Mouse (Mus musculus) testis, adult 2 months (tissue): ENCODE measurements at regions not wholly inside any gene's neighbourhood (a gene's known extent, or its start where the extent isn't known, plus 50 kb on each side); places are given as distances from the start of the nearest gene placed in this dataset.
"Not testable (repeated sequence)": the region's sequence is repeated elsewhere in the genome, so short reads cannot be mapped to it uniquely, and the experiment has no call there.

Experiments used
- H3K27ac ChIP-seq: fragments of 200-500 bp; 2 replicates; pipeline ENCODE4 v1.5.1; 2012; ENCODE audit warnings: low read depth, low read length; ENCODE audit not compliant: control insufficient read depth, insufficient read depth
- H3K27me3 ChIP-seq: fragments of 200-500 bp; 2 replicates; pipeline ENCODE4 v1.6.1; 2012; ENCODE audit warnings: mild to moderate bottlenecking, low read length, moderate library complexity; ENCODE audit not compliant: control insufficient read depth, insufficient read depth
- H3K36me3 ChIP-seq: fragments of 200-500 bp; 2 replicates; pipeline ENCODE4 v1.6.1; 2012; ENCODE audit warnings: mild to moderate bottlenecking, low read length; ENCODE audit not compliant: control insufficient read depth, insufficient read depth
- H3K4me1 ChIP-seq: fragments of 200-500 bp; 2 replicates; pipeline ENCODE4 v1.6.1; 2012; ENCODE audit warnings: low read length; ENCODE audit not compliant: control insufficient read depth, insufficient read depth
- H3K4me3 ChIP-seq: fragments of 200-500 bp; 2 replicates; pipeline ENCODE4 v1.5.1; 2012; ENCODE audit warnings: low read depth, mild to moderate bottlenecking, low read length, moderate library complexity, mixed read lengths; ENCODE audit not compliant: control insufficient read depth
- CTCF ChIP-seq: fragments of 200-500 bp; IDR thresholded peaks from 2 replicates; pipeline ENCODE4 v1.5.1; 2012; ENCODE audit warnings: low read depth, mild to moderate bottlenecking, inconsistent platforms, low read length, moderate library complexity; ENCODE audit not compliant: control insufficient read depth, insufficient read depth, insufficient replicate concordance
- POLR2A ChIP-seq: fragments of 200-500 bp; IDR thresholded peaks from 2 replicates; pipeline ENCODE4 v1.6.1; 2012; ENCODE audit warnings: low read depth, mild to moderate bottlenecking, inconsistent platforms, low read length, moderate library complexity; ENCODE audit not compliant: control insufficient read depth

- no peak overlapping the region for H3K4me3 ChIP-seq
- H3K36me3 ChIP-seq: no peaks in the 10 kb centered on the region
- no peak overlapping the region for H3K27ac ChIP-seq
- TF ChIP-seq CTCF (no peak), POLR2A (no peak)
- H3K4me1 ChIP-seq: no peaks in the 10 kb centered on the region
- H3K27me3 ChIP-seq: no peaks in the 10 kb centered on the region
These were observed 206.0 kb upstream of the Gap43 start for GRCm38 (mm10) chr16:42546229-42547163.

GRCm38 (mm10) chr16:42517321-42517720 is 176.9 kb upstream of the Gap43 start:
- no peak overlapping the region for H3K4me3 ChIP-seq
- H3K4me1 ChIP-seq: no peaks in the 10 kb centered on the region
- no peaks in the 10 kb centered on the region for H3K36me3 ChIP-seq
- no peak overlapping the region for H3K27ac ChIP-seq
- no peaks in the 10 kb centered on the region for H3K27me3 ChIP-seq
- TF ChIP-seq POLR2A: no peak
- no peak for TF ChIP-seq CTCF

- no peak for TF ChIP-seq POLR2A
- TF ChIP-seq CTCF: no peak
- H3K4me3 ChIP-seq: no peak overlapping the region
- H3K36me3 ChIP-seq: no peaks in the 10 kb centered on the region
- H3K27me3 ChIP-seq: no peaks in the 10 kb centered on the region
- no peaks in the 10 kb centered on the region for H3K4me1 ChIP-seq
- H3K27ac ChIP-seq: no peak overlapping the region
These were observed 175.5 kb upstream of the Gap43 start for GRCm38 (mm10) chr16:42515929-42516328.

DNA sequence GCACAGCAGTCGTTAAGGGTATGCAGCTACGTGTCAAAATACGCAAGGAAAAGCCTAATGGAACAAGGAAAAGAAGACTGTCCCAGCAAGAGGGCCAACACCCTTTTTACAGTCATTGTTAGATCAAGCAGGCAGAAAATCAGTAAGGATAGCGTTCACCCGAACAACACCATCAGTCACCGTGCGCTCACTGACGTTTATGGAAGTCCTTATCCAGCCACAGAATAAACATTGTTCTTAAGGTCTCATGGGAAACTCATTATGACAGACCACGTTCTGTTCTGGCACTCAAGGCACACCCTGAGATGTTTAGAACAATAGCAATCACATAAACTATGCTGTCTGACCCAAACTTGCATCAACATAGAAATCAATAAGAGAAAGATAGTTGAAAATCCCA is 164.7 kb upstream of the Gap43 start:
- Histone ChIP-seq H3K27ac (no peak overlapping the region), H3K27me3 (no peaks in the 10 kb centered on the region), H3K4me3 (no peak overlapping the region), H3K4me1 (no peaks in the 10 kb centered on the region), H3K36me3 (no peaks in the 10 kb centered on the region)
- TF ChIP-seq POLR2A: no peak
- no peak for TF ChIP-seq CTCF

GRCm38 (mm10) chr16:42501713-42502112 is 161.3 kb upstream of the Gap43 start:
- Histone ChIP-seq H3K27ac (no peak overlapping the region), H3K36me3 (no peaks in the 10 kb centered on the region), H3K4me3 (no peak overlapping the region), H3K4me1 (no peaks in the 10 kb centered on the region), H3K27me3 (no peaks in the 10 kb centered on the region)
- TF ChIP-seq POLR2A: no peak
- no peak for TF ChIP-seq CTCF

DNA sequence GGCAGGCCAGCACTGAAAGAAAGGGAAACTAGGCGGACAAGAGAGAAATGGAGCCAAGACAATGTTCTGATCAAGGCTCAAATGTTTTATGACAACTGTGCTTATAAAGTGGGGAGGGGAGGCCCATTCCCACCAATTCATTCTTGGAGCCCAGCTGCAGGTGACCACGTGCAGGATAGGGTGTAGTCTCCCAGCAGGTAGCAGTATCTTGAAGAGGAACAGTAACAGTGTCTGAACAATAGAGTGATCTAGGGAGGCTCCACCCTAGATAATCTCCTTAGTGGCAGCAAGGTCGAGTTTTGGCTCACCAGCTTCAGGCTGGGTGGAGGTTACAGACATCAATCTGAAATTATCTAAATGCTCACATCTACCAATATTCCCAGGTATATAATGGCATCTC is 160.7 kb upstream of the Gap43 start:
- not testable (repeated sequence) for H3K27me3 ChIP-seq, H3K4me1 ChIP-seq, H3K4me3 ChIP-seq, H3K27ac ChIP-seq, H3K36me3 ChIP-seq

DNA sequence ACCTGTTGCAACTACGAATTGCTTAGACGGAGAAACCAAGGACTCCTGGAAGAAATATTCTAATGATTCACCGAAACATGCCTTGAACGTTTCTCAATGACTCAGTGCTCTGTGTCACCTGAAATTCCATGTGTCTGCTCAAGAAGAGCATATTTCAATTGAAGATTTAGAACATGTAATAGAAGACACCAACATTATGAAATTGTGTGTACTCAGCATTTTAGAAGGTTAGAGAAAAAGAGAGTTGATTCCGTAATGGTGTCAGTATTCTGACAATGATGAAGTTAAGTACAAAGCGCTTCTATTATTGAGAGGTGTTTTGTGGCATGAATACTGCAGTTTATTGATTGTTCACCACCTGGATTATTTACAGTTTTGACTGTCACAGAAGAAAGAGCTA is 159.1 kb upstream of the Gap43 start:
- Histone ChIP-seq H3K27ac (no peak overlapping the region), H3K27me3 (no peaks in the 10 kb centered on the region), H3K4me1 (no peaks in the 10 kb centered on the region), H3K36me3 (no peaks in the 10 kb centered on the region), H3K4me3 (no peak overlapping the region)
- TF ChIP-seq CTCF (no peak), POLR2A (no peak)

DNA sequence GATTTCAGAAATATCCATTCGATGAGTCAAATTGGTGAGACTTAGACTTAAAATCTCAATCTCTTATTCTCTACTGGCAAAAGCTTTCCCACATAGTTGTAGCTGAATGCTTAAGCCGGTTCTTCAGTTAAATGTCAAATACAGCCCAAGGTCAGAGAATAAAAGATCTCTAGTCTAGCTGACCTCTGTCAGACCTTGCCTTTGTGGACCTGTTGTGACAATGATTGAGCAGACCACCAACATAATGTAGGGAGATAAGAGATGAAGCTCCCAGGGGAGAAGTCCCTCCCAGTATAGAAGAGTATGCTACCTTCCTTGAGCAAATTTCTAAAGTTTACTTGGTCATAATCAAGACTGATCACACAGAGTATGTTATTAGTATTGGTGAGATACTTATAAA is 157.9 kb upstream of the Gap43 start:
- Histone ChIP-seq H3K4me1 (no peaks in the 10 kb centered on the region), H3K4me3 (no peak overlapping the region)

More for the DNA sequence above, 157.9 kb upstream of the Gap43 start:
- no peaks in the 10 kb centered on the region for H3K27me3 ChIP-seq
- TF ChIP-seq POLR2A (no peak), CTCF (no peak)
- no peaks in the 10 kb centered on the region for H3K36me3 ChIP-seq
- no peak overlapping the region for H3K27ac ChIP-seq
